Mouse (Mus musculus): Measurements from ENCODE around the gene Uvrag.
A peak's percentile ranks its signal among the peaks of the same experiment; 100 is the strongest.

Gene Uvrag

DNA sequence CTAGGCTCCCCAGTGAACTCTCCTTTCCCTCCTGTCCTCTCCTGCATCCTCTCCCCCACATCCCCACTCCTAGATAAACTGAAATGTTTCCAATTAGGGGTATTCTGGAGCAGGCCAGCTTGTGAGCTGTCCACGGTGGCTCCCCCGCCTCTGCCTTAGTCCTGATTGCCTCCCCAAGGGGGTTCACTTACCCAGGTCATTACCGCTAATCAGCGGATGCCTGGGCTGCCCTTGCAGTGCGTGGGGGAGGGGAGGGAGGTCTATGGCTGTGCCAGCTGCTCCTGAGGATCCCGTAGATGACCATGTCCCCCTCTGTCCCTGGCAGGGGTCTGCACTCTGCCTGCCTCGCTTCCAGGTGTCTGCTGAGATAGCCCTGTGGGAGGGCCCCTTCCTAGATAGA, 297.3 kb downstream of the Uvrag start:
- no peak for DNase-seq (ENCODE audit: low read depth)

DNA sequence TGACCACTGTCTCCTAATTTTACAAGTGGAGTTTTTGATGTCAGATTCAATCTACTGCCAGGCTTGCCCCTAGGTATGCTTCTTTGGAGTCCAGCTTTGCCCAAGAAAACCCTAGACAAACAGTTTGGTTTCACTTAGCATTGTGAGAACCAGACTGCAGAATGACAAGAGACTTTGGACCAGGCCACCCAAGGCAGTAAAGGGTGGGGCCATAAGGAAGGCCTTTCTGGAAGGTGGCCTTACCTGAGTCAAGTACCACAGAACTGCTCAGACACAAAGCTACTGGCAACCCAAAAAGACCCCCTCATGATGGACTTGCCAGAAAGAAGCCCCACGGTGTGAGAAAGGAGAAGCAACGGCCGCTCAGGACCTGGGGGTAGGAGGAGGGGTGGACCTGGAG, 297.9 kb downstream of the Uvrag start:
- no peak for DNase-seq (ENCODE audit: low read depth)

DNA sequence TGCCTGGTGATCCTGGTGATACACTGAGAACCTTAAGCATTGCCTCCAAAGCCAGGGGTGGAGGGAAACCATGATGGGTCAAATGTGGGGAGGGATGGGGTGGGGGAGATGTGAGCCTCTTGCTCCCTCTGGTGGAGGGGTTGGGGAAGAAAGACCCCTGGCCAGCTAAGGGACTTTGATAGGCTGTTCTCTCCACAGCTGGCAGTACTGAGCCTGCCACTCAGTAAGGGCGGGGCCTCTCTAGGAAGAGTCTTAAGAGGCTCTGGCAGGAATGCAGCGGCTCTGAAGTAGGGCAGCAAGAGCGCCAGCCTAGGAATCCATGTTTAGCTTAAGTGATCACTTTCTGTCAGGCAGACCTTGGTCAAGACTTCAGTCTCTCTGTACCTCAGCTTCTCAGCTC, 299.1 kb downstream of the Uvrag start:
- DNase-seq (ENCODE audit: low read depth) = no peak

DNA sequence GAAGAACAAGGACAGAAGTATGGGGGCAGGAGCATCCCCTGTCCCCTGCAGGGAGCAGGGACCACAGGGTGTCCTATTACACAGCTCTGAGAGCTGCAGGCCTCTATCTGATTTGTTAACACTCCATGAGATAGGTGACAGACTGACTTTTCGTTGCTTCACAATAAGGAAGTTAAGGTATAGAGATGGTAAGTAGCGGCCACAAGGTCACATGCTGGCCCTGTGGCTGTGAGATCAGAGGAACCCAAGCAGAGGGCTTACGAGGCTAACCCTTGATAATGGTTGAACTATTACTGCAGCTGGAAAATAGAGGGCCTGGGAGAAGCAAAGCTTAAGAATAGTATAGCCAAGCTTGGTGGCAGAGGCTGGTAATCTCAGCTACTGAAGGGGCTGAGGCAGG, 300.2 kb downstream of the Uvrag start:
- no peak for DNase-seq (ENCODE audit: low read depth)

DNA sequence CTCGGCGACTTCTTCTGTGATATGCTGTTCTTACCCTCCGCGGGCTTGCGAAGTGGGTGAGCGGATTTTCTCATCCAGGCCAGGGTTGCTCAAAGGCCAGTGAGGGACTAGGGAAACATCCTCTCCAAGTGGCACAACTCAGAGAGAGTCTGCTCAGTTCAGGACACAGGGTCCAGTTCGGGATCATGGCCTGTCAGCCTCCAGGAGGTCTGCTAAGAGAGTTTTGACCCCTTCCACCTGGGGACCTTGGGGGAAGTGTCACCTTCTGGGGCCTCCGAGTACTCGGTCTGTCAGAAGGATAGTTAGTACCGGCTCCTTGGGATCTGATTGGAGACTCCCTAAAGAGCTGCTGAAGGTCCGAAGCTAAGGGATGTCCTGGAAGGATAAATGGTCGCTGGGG, 301.6 kb downstream of the Uvrag start:
- no peak for DNase-seq (ENCODE audit: low read depth)

DNA sequence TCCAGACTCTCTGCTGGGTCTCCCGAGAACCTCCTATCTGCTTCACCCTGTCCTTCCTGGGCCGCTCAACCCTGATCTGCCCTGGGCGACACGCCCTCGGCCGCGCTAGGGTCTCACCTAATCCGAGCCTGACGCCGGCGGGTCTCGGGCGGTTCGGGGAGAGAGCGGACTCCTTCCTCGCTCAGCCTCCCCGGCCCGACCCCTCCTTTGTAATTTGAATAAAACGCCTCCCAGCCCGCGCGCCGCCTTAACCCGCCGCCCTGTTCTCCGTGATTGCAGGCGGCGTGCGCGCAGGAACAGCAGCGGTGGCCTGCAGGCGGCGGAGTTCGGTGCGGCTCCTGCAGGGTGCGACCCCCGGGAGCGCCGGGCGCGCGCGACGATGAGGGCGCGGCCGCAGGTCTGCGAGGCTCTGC, 302.2 kb downstream of the Uvrag start:
- no peak for DNase-seq (ENCODE audit: low read depth)

DNA sequence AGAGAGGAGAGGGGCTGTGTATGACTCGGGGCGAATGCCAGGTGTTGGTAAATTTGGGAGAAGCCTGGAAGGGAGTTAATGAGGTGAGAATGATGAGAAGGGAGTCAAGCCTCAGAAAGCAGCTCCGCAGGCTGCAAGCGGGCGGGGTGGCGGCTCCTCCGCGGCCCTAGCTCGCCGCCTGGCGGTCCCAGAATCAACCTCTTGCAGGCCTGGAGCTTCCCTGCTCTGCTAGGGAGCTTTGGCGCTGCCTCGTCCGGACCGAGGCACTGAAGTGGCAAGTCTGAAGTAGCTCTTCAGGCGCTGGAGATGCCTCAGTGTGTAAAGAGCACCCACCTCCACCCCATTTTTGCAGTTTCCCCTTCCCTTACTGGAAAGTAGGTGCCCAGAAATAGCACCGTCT, 303.0 kb downstream of the Uvrag start:
- peak; percentile 28 for DNase-seq (ENCODE audit: low read depth)

DNA sequence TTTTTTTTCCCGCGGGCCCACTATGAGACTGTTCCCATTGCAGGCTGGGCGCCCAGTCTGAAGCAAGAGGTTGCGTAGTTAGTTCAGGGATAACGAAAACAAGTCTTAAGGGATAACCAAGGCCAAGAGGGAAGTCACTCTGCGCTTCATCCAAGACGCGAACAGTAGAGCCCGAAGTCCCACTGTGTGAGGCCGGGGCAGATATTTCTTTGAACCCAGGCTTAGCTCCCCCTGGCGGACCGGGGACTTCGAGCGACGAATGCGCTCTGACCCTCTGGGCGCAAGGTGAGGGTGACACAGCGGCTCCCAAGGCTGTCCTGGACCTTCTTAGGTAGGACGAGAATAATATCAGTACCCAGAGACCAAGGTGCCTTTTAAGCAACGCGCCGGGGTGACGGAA, 304.3 kb downstream of the Uvrag start:
- DNase-seq (ENCODE audit: low read depth) = peak; percentile 31

DNA sequence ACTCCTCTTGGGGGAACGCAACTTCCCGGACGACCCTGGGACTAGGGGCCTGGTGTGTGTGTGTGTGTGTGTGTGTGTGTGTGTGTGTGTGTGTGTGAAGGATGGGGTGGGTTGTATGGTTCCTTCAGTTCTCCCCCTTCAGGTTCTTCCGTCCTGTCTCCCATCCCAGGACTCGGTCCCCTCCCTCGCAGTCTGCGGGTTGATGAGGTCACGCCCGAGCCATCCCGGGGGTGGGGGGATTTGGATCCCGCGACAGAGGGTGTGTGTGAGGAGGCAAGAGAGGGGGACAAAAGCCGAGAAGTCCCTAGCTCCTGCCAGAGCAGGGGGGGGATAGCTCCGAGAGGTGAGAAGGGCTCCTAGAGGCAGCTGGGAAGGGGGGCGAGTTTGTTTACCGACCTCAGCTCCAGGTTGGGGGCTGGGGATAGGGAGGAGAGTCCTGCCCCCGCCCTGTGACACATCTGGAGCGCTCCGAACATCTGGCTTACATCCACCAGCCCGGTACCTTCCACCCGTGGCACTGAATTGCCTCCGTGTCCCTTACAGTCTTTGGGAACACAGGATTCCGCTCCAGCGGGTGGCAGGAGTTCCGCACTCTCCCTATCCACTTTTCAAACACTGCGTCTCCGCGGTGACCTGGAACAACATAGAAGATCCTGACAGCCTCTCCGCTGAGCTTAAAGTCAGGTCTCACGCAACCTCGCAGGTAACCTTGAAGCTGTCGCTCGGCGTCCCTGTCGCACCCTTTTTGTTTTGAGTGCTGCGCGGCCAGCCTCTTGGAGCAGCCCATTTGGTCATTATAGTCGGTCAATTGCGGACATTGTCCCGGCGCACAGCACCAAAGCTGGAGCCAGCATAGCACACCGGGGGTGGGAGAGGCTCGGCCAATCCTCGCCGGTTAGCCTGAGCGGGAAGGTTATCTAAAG, 305.2 kb downstream of the Uvrag start:
- DNase-seq (ENCODE audit: low read depth) = no peak

All from c-Kit-positive CD71-positive TER-119-negative erythroid progenitor cells, embryonic 14.5 days (primary cell).